Mouse (Mus musculus) embryonic fibroblast, embryonic 13.5 days (primary cell): ENCODE data around the gene Akt2.

Source experiments
- CTCF ChIP-seq: IDR thresholded peaks from 2 replicates; pipeline ENCODE4 v1.5.1; 2011; ENCODE audit warnings: mild to moderate bottlenecking, control low read depth, low read length, moderate library complexity, borderline replicate concordance; ENCODE audit not compliant: insufficient read depth
- POLR2A ChIP-seq: IDR thresholded peaks from 2 replicates; pipeline ENCODE4 v1.6.1; 2011; ENCODE audit warnings: low read depth, mild to moderate bottlenecking, control low read depth, low read length, moderate library complexity

DNA sequence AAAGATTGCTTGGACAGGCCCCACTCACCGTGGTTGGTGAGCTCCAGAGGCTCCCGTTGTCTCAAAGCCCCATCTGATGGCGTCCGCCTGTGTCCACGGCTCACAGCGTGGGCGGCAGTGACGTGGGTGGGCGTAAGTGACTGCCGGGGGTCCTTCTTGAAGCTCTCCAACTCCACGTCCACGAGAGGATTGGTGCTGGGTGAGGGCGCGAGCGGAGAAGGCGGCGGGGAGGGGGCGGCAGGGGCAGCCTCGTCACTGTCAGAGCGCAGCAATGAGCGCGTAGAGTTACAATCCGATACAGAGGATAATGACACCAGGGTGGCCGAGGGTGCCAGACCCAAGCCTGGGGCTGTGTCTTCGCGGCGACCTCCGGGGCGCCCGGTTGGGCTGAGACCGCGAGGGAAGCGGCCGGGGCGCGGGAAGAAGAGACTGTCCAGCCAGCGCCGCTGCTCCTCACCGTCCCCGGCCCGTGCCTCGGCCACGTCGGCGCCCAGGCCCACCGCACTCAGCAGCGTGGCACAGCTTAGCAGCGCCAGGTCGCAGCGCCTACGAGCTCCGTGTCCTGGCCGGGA, 66.6 kb downstream of the Akt2 start:
- no peak for TF ChIP-seq POLR2A
- no peak for TF ChIP-seq CTCF
